Mouse (Mus musculus) forebrain, embryonic 14.5 days (tissue): ENCODE data around the gene Sobp. TPM values are rescaled to one million over a fixed set of nuclear protein-coding genes. Genes with fewer than 3 reads are reported as not detected.

Source experiments
- ATAC-seq: fragments of 200-750 bp; cut with Nextera tagmentation; 2 replicates; pipeline ENCODE4 v1.8.0; 2017; ENCODE audit warnings: mild to moderate bottlenecking, moderate library complexity
- DNase-seq: peaks from one replicate; pipeline ENCODE4 v3.0.0-alpha.2; 2015; ENCODE audit warnings: low spot score
- H3K27ac ChIP-seq: fragments of 300-500 bp; sonication (generic); 2 replicates; pipeline ENCODE4 v1.5.1; 2014; ENCODE audit warnings: low read depth, mild to moderate bottlenecking, control low read depth, low read length, moderate library complexity
- H3K27me3 ChIP-seq: fragments of 300-500 bp; sonication (generic); replicated peaks from 2 replicates; pipeline ENCODE4 v1.6.1; 2014; ENCODE audit warnings: low read length, control low read depth, mixed read lengths; ENCODE audit not compliant: control insufficient read depth, insufficient read depth
- H3K36me3 ChIP-seq: fragments of 300-500 bp; sonication (generic); 2 replicates; pipeline ENCODE4 v1.6.1; 2014; ENCODE audit warnings: low read length, control low read depth; ENCODE audit not compliant: control insufficient read depth, insufficient read depth
- H3K4me1 ChIP-seq: fragments of 300-500 bp; sonication (generic); 2 replicates; pipeline ENCODE4 v1.6.1; 2014; ENCODE audit warnings: antibody characterized with exemption, low read length, control low read depth; ENCODE audit not compliant: control insufficient read depth, insufficient read depth
- H3K4me2 ChIP-seq: fragments of 300-500 bp; sonication (generic); 2 replicates; pipeline ENCODE4 v1.6.1; 2014; ENCODE audit warnings: mild to moderate bottlenecking, control low read depth, low read length
- H3K4me3 ChIP-seq: fragments of 300-500 bp; sonication (generic); 2 replicates; pipeline ENCODE4 v1.5.1; 2014; ENCODE audit warnings: low read depth, low read length, control low read depth
- H3K9ac ChIP-seq: fragments of 300-500 bp; sonication (generic); 2 replicates; pipeline ENCODE4 v1.6.1; 2014; ENCODE audit warnings: mild to moderate bottlenecking, low read length, control low read depth, moderate library complexity
- H3K9me3 ChIP-seq: fragments of 300-500 bp; sonication (generic); replicated peaks from 2 replicates; pipeline ENCODE4 v1.6.1; 2016; ENCODE audit warnings: low read length, control low read depth, mixed read lengths; ENCODE audit not compliant: control insufficient read depth
- WGBS: fragments of 180-500 bp; shearing (Covaris S2); extraction: QIAGEN DNeasy Blood & Tissue Kit; methylation state at CpG from one replicate; pipeline ENCODE4 v1.1.7; 2014; 5-methylcytosine and 5-hydroxymethylcytosine counted together
- polyA plus RNA-seq: library from polyadenylated mRNA; unstranded; fragments of >200 nt; fragmentation: Nextera tagmentation; extraction: Ambion mirVana; gene quantifications from 2 replicates; pipeline ENCODE4 v1.2.1, GENCODE M21; 2014

Gene Sobp
- polyA plus RNA-seq, 1 experiment from 2014 or later, result 12.8 TPM

GRCm38 (mm10) chr10:42978346-42978745 lies 196.0 kb downstream of the Sobp start:
- no peak overlapping the region for H3K27ac ChIP-seq
- no peak overlapping the region for H3K4me3 ChIP-seq
- no peaks in the 10 kb centered on the region for H3K9me3 ChIP-seq
- H3K36me3 ChIP-seq, result no peaks in the 10 kb centered on the region
- DNase-seq (no peak), ATAC-seq (no peak)
- WGBS, result 59% methylated on average over 3 of the region's 3 CpGs
- no peak overlapping the region for H3K4me2 ChIP-seq
- no peak overlapping the region for H3K9ac ChIP-seq
- H3K27me3 ChIP-seq, result no peaks in the 10 kb centered on the region
- no peaks in the 10 kb centered on the region for H3K4me1 ChIP-seq

- 88% methylated on average over 6 of the region's 6 CpGs for WGBS
- no peak for DNase-seq
- H3K9me3 ChIP-seq, result no peaks in the 10 kb centered on the region
- H3K9ac ChIP-seq, result no peak overlapping the region
- ATAC-seq, result no peak
- no peaks in the 10 kb centered on the region for H3K4me1 ChIP-seq
- no peak overlapping the region for H3K4me3 ChIP-seq
- H3K27me3 ChIP-seq, result no peaks in the 10 kb centered on the region
- H3K36me3 ChIP-seq, result no peaks in the 10 kb centered on the region
- no peak overlapping the region for H3K27ac ChIP-seq
- no peak overlapping the region for H3K4me2 ChIP-seq
Observed at GRCm38 (mm10) chr10:42976577-42976976, 197.8 kb downstream of the Sobp start.

- H3K4me3 ChIP-seq, result no peak overlapping the region
- no peak overlapping the region for H3K9ac ChIP-seq
- no peaks in the 10 kb centered on the region for H3K9me3 ChIP-seq
- H3K4me2 ChIP-seq, result no peak overlapping the region
- H3K27me3 ChIP-seq, result no peaks in the 10 kb centered on the region
- H3K36me3 ChIP-seq, result no peaks in the 10 kb centered on the region
- no peak overlapping the region for H3K27ac ChIP-seq
- H3K4me1 ChIP-seq, result no peaks in the 10 kb centered on the region
- no peak for DNase-seq
- ATAC-seq, result peak; percentile 2; the same call in 1 of the 2 replicates
- 70% methylated on average over 4 of the region's 4 CpGs for WGBS
Observed at GRCm38 (mm10) chr10:42973537-42973936, 200.8 kb downstream of the Sobp start.

- Histone ChIP-seq H3K9me3 (no peaks in the 10 kb centered on the region), H3K27me3 (no peaks in the 10 kb centered on the region), H3K36me3 (no peaks in the 10 kb centered on the region), H3K4me2 (0 out of 2 replicates have a peak overlapping the region, but pooled peaks have one; percentile 9), H3K27ac (no peak overlapping the region), H3K4me1 (0 out of 2 replicates have a peak, but pooled peaks cover 2% of the 10 kb centered on the region), H3K4me3 (no peak overlapping the region), H3K9ac (no peak overlapping the region)
- ATAC-seq (peak; percentile 86; the same call in 1 of the 2 replicates), DNase-seq (peak; percentile 85)
- WGBS, result 35% methylated on average over 18 of the region's 18 CpGs
Observed at GRCm38 (mm10) chr10:42972504-42973172, 201.7 kb downstream of the Sobp start.

DNA sequence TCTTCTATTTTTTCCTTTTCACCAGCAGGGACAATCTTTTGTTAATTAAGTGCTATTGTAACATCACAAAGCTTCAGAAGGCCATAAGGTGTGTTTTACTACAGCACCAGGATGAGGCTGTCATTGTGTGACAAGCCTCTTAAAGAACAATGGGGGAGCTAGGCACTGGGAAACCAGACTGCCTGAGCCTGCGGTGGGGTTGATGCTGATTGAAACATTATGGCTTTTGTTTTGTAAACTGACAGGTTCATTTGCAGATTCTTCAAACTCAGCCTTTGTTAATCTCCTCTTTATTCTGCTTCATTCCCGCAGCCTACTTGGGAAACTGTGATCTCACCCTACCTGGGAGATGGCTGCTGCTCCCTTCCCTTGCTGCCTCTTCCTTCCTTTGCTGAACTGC lies 206.0 kb downstream of the Sobp start:
- H3K36me3 ChIP-seq, result no peaks in the 10 kb centered on the region
- 0% methylated on average over 2 of the region's 2 CpGs for WGBS
- H3K4me1 ChIP-seq, result 0 out of 2 replicates have a peak, but pooled peaks cover 2% of the 10 kb centered on the region
- no peak overlapping the region for H3K27ac ChIP-seq
- no peak overlapping the region for H3K4me2 ChIP-seq
- H3K9me3 ChIP-seq, result no peaks in the 10 kb centered on the region
- H3K27me3 ChIP-seq, result no peaks in the 10 kb centered on the region
- DNase-seq (peak; percentile 38), ATAC-seq (no peak)
- no peak overlapping the region for H3K9ac ChIP-seq
- H3K4me3 ChIP-seq, result no peak overlapping the region

GRCm38 (mm10) chr10:42963061-42963460 lies 211.3 kb downstream of the Sobp start:
- DNase-seq (no peak), ATAC-seq (no peak)
- Histone ChIP-seq H3K4me1 (0 out of 2 replicates have a peak, but pooled peaks cover 4% of the 10 kb centered on the region), H3K27ac (no peak overlapping the region), H3K27me3 (no peaks in the 10 kb centered on the region), H3K9me3 (no peaks in the 10 kb centered on the region), H3K4me2 (no peak overlapping the region), H3K4me3 (no peak overlapping the region), H3K9ac (no peak overlapping the region), H3K36me3 (no peaks in the 10 kb centered on the region)
- 95% methylated on average over 2 of the region's 2 CpGs for WGBS

GRCm38 (mm10) chr10:42962655-42963054 lies 211.7 kb downstream of the Sobp start:
- no peak overlapping the region for H3K4me2 ChIP-seq
- WGBS, result 94% methylated on average over 13 of the region's 13 CpGs

DNA sequence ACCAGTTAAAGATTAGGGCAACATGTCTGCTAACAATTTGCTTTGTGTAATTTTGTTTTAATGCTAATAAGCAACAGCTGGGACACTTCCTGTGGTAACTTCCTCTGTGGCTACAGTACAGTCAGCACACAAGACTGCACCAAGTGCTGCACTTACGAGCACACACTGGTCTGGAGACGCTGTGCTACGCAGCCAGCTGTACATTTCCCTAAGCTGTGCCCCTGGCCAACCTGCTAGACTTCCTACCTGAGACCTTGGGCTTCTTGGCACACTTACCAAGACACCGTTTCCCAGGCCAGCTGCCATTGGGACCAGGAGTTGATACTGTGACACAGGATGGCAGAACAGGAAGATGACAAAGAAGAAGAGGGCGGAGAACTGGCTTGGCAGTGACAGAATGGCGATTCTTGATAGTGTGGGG lies 212.1 kb downstream of the Sobp start:
- H3K27ac ChIP-seq, result no peak overlapping the region
- no peaks in the 10 kb centered on the region for H3K36me3 ChIP-seq
- no peak overlapping the region for H3K9ac ChIP-seq
- no peaks in the 10 kb centered on the region for H3K9me3 ChIP-seq
- no peak overlapping the region for H3K4me2 ChIP-seq
- no peaks in the 10 kb centered on the region for H3K27me3 ChIP-seq
- 0 out of 2 replicates have a peak, but pooled peaks cover 4% of the 10 kb centered on the region for H3K4me1 ChIP-seq
- no peak for ATAC-seq
- WGBS, result 90% methylated on average over 6 of the region's 6 CpGs
- no peak for DNase-seq
- no peak overlapping the region for H3K4me3 ChIP-seq

More at GRCm38 (mm10) chr10:42962655-42963054, 211.7 kb downstream of the Sobp start:
- H3K4me3 ChIP-seq, result no peak overlapping the region
- no peak for ATAC-seq
- H3K4me1 ChIP-seq, result 0 out of 2 replicates have a peak, but pooled peaks cover 4% of the 10 kb centered on the region
- H3K27me3 ChIP-seq, result no peaks in the 10 kb centered on the region
- H3K9ac ChIP-seq, result no peak overlapping the region
- no peaks in the 10 kb centered on the region for H3K36me3 ChIP-seq
- no peaks in the 10 kb centered on the region for H3K9me3 ChIP-seq
- no peak overlapping the region for H3K27ac ChIP-seq
- no peak for DNase-seq

- ATAC-seq, result no peak
- WGBS, result 81% methylated on average over 6 of the region's 6 CpGs
- no peak for DNase-seq
- Histone ChIP-seq H3K27ac (no peak overlapping the region), H3K36me3 (no peaks in the 10 kb centered on the region), H3K4me2 (no peak overlapping the region), H3K9ac (no peak overlapping the region), H3K27me3 (no peaks in the 10 kb centered on the region), H3K4me3 (no peak overlapping the region), H3K4me1 (0 out of 2 replicates have a peak, but pooled peaks cover 4% of the 10 kb centered on the region), H3K9me3 (no peaks in the 10 kb centered on the region)
Observed at GRCm38 (mm10) chr10:42961771-42962170, 212.6 kb downstream of the Sobp start.
